Mouse (Mus musculus) liver, embryonic 11.5 days (tissue): ENCODE data around the gene Ciart. TPM values are rescaled to one million over a fixed set of nuclear protein-coding genes. Genes with fewer than 3 reads are reported as not detected.
"Not testable (repeated sequence)": the region's sequence is repeated elsewhere in the genome, so short reads cannot be mapped to it uniquely, and the experiment has no call there.

Experiments used
- ATAC-seq: fragments of 200-750 bp; cut with Nextera tagmentation; replicated peaks from 2 replicates; pipeline ENCODE4 v1.8.0; 2017; ENCODE audit warnings: moderate number of reproducible peaks, mild to moderate bottlenecking, moderate TSS enrichment, moderate library complexity; ENCODE audit not compliant: low FRiP score
- DNase-seq: peaks from one replicate; pipeline ENCODE4 v3.0.0-alpha.2; 2017; ENCODE audit warnings: low spot score
- H3K27ac ChIP-seq: fragments of 300-500 bp; sonication (generic); 2 replicates; pipeline ENCODE4 v1.5.1; 2014; ENCODE audit warnings: mild to moderate bottlenecking, low read depth, low read length, control low read depth
- H3K27me3 ChIP-seq: fragments of 300-500 bp; sonication (generic); replicated peaks from 2 replicates; pipeline ENCODE4 v1.6.1; 2014; ENCODE audit warnings: low read length, mixed read lengths; ENCODE audit not compliant: control insufficient read depth, insufficient read depth
- H3K36me3 ChIP-seq: fragments of 300-500 bp; sonication (generic); 2 replicates; pipeline ENCODE4 v1.6.1; 2014; ENCODE audit warnings: mild to moderate bottlenecking, low read length, moderate library complexity, mixed read lengths; ENCODE audit not compliant: control insufficient read depth, insufficient read depth
- H3K4me1 ChIP-seq: fragments of 300-500 bp; sonication (generic); replicated peaks from 2 replicates; pipeline ENCODE4 v1.6.1; 2014; ENCODE audit warnings: low read length, mixed read lengths; ENCODE audit not compliant: control insufficient read depth, insufficient read depth
- H3K4me2 ChIP-seq: fragments of 300-500 bp; sonication (generic); 2 replicates; pipeline ENCODE4 v1.6.1; 2014; ENCODE audit warnings: mild to moderate bottlenecking, control low read depth, moderate library complexity
- H3K4me3 ChIP-seq: fragments of 300-500 bp; sonication (generic); 2 replicates; pipeline ENCODE4 v1.5.1; 2014; ENCODE audit warnings: low read depth, low read length, control low read depth
- H3K9ac ChIP-seq: fragments of 300-500 bp; sonication (generic); 2 replicates; pipeline ENCODE4 v1.6.1; 2014; ENCODE audit warnings: low read depth, low read length, control low read depth
- H3K9me3 ChIP-seq: fragments of 300-500 bp; sonication (generic); 2 replicates; pipeline ENCODE4 v1.6.1; 2016; ENCODE audit warnings: low read length, inconsistent platforms, mixed read lengths; ENCODE audit not compliant: control insufficient read depth
- WGBS: fragments of 180-500 bp; shearing (Covaris S2); extraction: QIAGEN DNeasy Blood & Tissue Kit; methylation state at CpG from one replicate; pipeline ENCODE4 v1.1.7; 2014; 5-methylcytosine and 5-hydroxymethylcytosine counted together
- polyA plus RNA-seq: library from polyadenylated mRNA; unstranded; fragments of >200 nt; fragmentation: Nextera tagmentation; extraction: Ambion mirVana; gene quantifications from 2 replicates; pipeline ENCODE4 v1.2.1, GENCODE M21; 2014

Ciart gene
- polyA plus RNA-seq, 1 experiment from 2014 or later, result 8.1 TPM

DNA sequence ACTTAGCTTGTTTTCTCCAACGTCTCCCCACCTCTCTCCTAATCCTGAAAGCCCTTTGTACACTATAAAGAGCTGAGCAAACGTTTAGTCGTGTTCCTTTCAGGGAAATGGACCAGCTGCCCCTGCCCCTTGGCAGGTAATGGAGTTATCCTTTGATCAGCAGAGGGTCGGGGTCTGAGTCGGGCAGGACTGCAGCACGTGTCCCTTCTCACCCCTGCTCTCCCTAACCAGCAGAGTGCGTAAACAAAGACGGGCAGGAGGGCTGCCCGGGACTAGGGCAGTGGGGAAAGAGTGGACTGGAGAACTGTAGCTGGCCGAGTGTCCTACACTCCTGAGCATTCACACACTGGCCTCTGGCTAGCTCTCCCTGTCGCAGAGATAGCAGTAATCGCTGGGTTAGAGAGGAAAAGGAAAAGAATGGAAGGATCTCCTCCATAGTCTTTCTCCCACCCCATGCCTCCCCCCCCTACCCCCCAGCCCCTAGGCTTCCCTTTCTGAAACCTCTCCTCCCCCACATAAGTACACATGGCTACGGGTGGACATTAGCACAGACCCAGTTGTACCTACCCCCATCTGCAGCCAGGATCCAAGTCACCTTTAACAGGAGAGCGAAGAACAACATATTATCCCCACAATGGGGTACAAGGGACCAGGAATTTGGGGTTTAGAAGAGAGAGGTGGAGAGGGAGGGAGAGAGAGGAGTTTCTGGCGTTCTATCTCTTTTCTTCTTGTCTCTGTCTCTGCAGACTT, 21.9 kb upstream of the Ciart start:
- Histone ChIP-seq H3K9me3 (no peaks in the 10 kb centered on the region), H3K4me1 (peaks cover 15% of the 10 kb centered on the region), H3K36me3 (no peaks in the 10 kb centered on the region), H3K4me2 (peak overlapping the region; percentile 75), H3K27ac (peak overlapping the region; percentile 83), H3K9ac (peak overlapping the region; percentile 55), H3K27me3 (peaks cover 27% of the 10 kb centered on the region), H3K4me3 (peak overlapping the region; percentile 45)
- ATAC-seq (peak; percentile 56; the same call in 1 of the 2 replicates), DNase-seq (no peak)
- 10% methylated on average over 15 of the region's 15 CpGs for WGBS

DNA sequence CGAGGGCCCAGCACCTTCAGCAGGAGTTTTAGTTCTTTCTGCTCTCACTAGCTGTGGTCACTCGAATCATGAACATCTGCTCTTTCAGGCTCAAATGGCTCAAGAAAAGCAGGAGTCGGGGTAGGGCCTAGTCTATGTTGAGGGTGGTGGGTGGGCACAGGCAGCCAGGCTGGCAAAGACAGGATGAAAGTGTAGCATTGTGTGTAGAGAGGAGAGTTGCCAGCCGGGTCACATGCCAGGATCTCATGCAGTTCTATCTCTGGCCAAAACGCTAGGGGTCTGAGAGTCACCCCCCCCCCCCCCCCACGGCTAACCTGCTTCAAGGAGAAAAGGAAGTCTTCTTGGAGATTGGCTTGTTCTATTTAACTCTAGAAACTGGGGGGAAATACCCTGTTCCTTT, 20.6 kb upstream of the Ciart start:
- H3K4me1 ChIP-seq, result peaks cover 15% of the 10 kb centered on the region
- 34% methylated on average over 6 of the region's 6 CpGs for WGBS
- peak overlapping the region; percentile 83; the same call in 1 of the 2 replicates for H3K27ac ChIP-seq
- ATAC-seq, result no peak
- 0 out of 2 replicates have a peak overlapping the region, but pooled peaks have one; percentile 6 for H3K4me3 ChIP-seq
- H3K4me2 ChIP-seq, result peak overlapping the region; percentile 75
- no peak for DNase-seq
- H3K9me3 ChIP-seq, result no peaks in the 10 kb centered on the region
- no peak overlapping the region; the same call in 1 of the 2 replicates for H3K9ac ChIP-seq
- H3K27me3 ChIP-seq, result peaks cover 27% of the 10 kb centered on the region
- H3K36me3 ChIP-seq, result no peaks in the 10 kb centered on the region

DNA sequence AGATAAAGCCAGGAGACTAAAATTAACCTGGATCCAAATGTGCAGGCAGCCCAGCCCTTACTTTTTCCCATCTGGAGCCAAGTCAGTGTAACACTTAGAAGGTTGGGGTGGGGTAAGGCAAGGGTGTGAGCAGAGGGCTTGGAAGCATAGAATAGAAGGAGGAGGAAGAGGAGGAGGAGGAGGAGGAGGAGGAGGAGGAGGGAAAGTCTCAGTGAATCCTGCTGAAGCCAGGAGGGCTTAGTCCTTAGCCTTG, 20.2 kb upstream of the Ciart start:
- ATAC-seq (no peak), DNase-seq (no peak)
- peaks cover 27% of the 10 kb centered on the region for H3K27me3 ChIP-seq
- no peaks in the 10 kb centered on the region for H3K9me3 ChIP-seq
- peaks cover 15% of the 10 kb centered on the region for H3K4me1 ChIP-seq
- no peak overlapping the region; the same call in 1 of the 2 replicates for H3K9ac ChIP-seq
- H3K4me2 ChIP-seq, result peak overlapping the region; percentile 75
- H3K27ac ChIP-seq, result no peak overlapping the region
- H3K36me3 ChIP-seq, result no peaks in the 10 kb centered on the region
- H3K4me3 ChIP-seq, result 0 out of 2 replicates have a peak overlapping the region, but pooled peaks have one; percentile 6

DNA sequence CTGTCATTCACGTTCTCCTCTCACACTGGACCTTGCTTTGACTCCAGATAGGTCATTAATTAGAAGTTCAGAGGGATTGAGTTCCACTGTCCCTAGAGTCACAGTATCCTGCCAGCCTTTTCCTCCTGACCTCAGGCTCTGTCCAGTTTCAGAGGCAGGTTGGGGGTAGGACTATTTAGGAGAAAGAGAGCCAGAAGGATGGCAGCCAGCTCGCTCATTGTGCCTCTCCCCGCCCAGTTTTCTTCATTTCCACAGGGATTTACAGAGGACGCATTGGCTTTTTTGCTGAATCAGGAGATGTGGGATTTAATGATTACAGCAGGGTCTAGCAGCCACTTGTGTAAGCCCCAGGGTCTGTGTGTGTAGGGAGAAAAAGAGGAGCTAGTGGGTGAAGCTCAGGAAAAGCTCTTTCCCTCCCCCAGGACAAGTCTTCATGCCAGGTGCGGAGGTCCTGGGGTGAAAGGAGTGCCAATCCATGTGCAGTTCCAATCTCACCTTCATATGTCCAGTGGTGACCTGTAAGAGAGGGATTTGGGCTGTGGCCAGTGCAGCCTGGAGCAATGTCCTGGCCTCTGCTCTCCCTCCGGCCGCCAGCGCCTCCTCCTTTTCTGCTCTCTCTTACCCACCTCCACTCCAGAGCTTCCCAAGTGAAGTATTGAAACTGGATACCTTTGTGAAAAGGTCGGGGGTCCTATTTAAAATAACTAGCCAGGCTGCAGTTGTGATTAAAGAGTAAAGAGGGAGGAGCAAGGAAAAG, 19.7 kb upstream of the Ciart start:
- Histone ChIP-seq H3K4me2 (peak overlapping the region; percentile 75), H3K9me3 (no peaks in the 10 kb centered on the region), H3K4me1 (peaks cover 15% of the 10 kb centered on the region), H3K27me3 (peaks cover 27% of the 10 kb centered on the region), H3K27ac (peak overlapping the region; percentile 45), H3K4me3 (no peak overlapping the region), H3K36me3 (no peaks in the 10 kb centered on the region), H3K9ac (0 out of 2 replicates have a peak overlapping the region, but pooled peaks have one; percentile 9)
- no peak for ATAC-seq
- DNase-seq, result no peak
- WGBS, result 68% methylated on average over 9 of the region's 9 CpGs

DNA sequence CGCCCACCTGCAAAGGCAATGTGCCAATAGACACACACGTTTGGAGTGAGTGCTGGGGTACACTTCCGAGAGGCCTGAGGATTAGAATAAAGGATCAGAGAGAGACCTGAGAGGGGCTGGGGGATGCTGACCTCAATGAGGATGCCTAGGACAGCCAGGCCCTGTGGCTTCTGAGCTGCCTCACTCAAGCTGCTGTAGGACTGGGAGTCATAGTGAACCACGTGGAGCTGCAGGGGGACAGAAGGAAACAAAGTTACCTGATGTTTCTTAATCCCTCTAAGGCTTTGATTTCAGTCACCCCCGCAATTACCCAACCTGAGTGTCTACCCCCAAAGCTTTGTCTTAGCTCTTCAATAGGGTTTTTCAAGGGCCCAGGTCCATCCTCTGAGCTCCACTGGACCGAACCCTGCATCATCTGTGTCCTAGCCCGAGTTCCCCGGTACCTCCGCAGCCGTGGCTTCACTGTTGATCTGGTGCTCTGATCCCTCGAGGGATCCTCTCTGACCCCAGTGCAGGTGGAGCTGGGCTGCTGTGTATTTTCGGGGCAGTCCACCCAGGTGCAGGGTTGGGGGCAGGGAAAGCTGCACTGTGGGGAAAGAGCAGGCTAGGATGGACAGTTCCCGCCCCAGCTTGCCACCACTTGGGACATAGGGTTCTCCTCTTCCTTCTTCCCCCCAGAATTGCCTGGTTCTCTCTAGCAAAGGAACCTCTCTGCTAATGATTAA, 17.9 kb upstream of the Ciart start:
- DNase-seq (no peak), ATAC-seq (no peak)
- no peak overlapping the region for H3K4me2 ChIP-seq
- peaks cover 8% of the 10 kb centered on the region for H3K4me1 ChIP-seq
- H3K9ac ChIP-seq, result no peak overlapping the region
- H3K36me3 ChIP-seq, result no peaks in the 10 kb centered on the region
- H3K9me3 ChIP-seq, result no peaks in the 10 kb centered on the region
- peaks cover 21% of the 10 kb centered on the region for H3K27me3 ChIP-seq
- no peak overlapping the region for H3K27ac ChIP-seq
- WGBS, result 71% methylated on average over 13 of the region's 13 CpGs
- H3K4me3 ChIP-seq, result no peak overlapping the region

DNA sequence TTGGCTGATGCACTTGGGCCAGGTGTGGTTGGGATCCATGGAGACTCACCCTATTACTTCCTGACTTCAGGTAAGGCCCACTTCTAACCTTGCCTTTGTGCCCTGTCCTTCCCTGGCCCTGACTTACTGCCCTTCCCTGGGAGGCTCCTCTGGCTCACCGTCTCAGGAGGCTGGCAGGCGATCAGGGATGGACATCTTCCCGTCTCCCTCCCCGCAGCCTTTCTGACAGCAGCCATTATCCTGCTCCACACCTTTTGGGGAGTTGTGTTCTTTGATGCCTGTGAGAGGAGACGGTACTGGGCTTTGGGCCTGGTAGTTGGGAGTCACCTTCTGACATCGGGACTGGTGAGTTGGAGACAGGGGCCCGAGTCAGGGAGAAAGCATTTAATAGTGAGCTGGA, 13.4 kb upstream of the Ciart start:
- H3K4me2 ChIP-seq, ATAC-seq, DNase-seq, H3K27me3 ChIP-seq, H3K4me3 ChIP-seq, H3K36me3 ChIP-seq, H3K27ac ChIP-seq, H3K9ac ChIP-seq, H3K9me3 ChIP-seq: not testable (repeated sequence)
- WGBS, result 89% methylated on average over 7 of the region's 7 CpGs
- H3K4me1 ChIP-seq, result peaks cover 23% of the 10 kb centered on the region

DNA sequence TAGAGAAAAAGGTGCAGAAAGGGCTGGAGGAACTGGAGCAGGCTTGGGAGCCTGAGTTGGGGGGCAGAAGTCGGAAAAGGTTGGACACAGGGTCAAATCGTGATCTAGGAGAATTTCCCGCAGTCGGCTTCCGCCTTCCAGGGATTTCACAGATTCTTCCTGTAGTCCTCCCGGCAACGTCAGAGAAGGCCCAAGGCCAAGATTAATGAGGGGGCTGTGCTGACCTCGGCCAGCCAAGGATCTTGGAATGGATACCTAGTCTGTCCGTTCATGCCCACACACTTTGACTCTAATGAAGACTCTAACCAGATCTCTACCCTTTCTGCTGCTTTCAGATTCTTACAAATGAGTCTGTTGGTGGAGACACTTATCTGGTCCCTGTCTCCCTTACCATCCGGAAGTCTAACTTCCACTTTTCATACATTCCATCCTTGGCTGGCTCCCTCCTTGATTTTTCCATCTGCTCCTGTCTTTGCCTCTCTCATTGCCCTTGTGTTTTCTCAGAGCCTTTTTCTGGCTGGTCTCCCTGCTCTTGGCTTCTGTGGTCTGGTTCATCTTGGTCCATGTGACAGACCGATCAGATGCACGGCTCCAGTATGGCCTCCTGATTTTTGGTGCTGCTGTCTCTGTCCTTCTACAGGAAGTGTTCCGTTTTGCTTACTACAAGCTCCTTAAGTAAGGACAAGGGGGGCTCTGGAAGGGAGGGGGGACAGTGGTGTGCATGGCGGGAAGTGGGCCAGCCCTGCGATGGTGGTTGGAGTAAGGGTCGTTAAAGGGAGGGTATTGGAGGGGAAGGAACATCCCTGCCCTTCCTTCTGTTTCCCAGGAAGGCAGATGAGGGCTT, 12.5 kb upstream of the Ciart start:
- peak overlapping the region; percentile 66 for H3K4me3 ChIP-seq
- no peaks in the 10 kb centered on the region for H3K9me3 ChIP-seq
- ATAC-seq (no peak), DNase-seq (peak; percentile 54)
- no peaks in the 10 kb centered on the region for H3K36me3 ChIP-seq
- peak overlapping the region; percentile 75 for H3K9ac ChIP-seq
- peaks cover 23% of the 10 kb centered on the region for H3K4me1 ChIP-seq
- peak overlapping the region; percentile 59 for H3K27ac ChIP-seq
- H3K4me2 ChIP-seq, result peak overlapping the region; percentile 90
- H3K27me3 ChIP-seq, result no peaks in the 10 kb centered on the region
- 4% methylated on average over 16 of the region's 16 CpGs for WGBS
